Mouse (Mus musculus): ENCODE results near the gene Rnf220.

GRCm38 (mm10) chr4:117276281-117276711 lies 220.6 kb downstream of the Rnf220 start:
- TF ChIP-seq CTCF (IDR thresholded peaks at IDR 0.05; ENCODE audit: low read depth), result no peak
- no peak for TF ChIP-seq EP300 (IDR thresholded peaks at IDR 0.05; ENCODE audit: low read depth)

All from liver, postnatal 0 days (tissue).